Comparison of ENCODE assay signal across 8 mouse cellular contexts in the genomic region with DNA sequence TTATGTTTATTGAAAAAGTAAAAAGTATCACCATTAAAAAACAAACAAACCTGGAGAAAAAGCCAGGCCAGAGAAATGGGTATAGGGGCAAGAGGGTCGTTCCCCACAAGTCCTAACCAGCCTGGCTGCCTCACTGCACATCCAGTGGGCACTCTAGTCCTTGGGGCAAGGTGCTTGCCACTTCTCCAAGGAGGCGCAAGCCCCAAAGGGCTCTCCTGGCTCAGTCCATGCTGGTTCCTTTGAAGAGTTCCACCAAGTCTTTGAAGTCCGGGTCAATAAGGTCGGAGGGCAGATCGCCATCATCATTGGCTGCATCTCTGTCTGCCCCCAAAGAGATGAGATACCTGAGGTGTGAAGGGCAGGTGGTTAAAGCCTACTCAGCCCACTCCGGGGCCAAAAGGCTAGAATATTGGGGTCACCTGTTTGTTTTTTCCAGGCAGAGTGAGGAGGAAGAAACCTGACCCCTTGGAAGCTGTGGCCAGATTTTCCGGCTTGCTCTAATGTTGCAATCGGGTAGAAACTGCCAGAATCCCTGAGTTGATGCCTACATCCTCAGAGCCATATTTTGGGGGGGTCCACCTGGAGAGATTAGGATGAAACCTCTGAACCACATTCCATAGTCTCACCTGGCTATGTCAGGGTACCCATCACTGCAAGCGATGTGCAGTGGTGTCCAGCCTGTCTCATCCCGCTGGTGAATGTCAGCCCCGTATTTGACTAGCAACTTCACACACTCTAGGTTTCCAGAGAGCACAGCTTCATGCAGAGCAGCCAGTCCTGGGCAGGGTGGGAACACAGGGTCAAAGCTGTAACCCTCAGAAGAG. TPM values are rescaled to one million over a fixed set of nuclear protein-coding genes. Genes with fewer than 3 reads are reported as not detected.
A peak's percentile ranks its signal among the peaks of the same experiment; 100 is the strongest.
DNase-seq lines count a peak whose midpoint lies in the region; ATAC-seq and TF ChIP-seq lines count a peak whose summit lies in the region.
"Had no signal": no experiment of that assay in that cellular context is flagged by ENCODE, and none has a peak within 500 bp of the region (broad histone marks: within the 10 kb centered on the region; RNA-seq: fewer than 3 reads in every experiment).

No protein-coding gene starts in this region.

- no peak for TF ChIP-seq CTCF in lung, embryonic 14.5 days (IDR thresholded peaks at IDR 0.05; ENCODE audit: low read depth)

- no peaks in the 10 kb centered on the region for H3K27me3 ChIP-seq in lung, embryonic 14.5 days (ENCODE audit: insufficient read depth, low read length)
- no peaks in the 10 kb centered on the region for H3K27me3 ChIP-seq in embryonic facial prominence, embryonic 15.5 days
- H3K27me3 ChIP-seq in intestine, embryonic 15.5 days (replicated peaks): no peaks in the 10 kb centered on the region
- no peaks in the 10 kb centered on the region for H3K27me3 ChIP-seq in neural tube, embryonic 12.5 days (replicated peaks)

- peak overlapping the region; percentile 98 for H3K4me3 ChIP-seq in lung, embryonic 14.5 days (ENCODE audit: low read depth, low read length)
- peak overlapping the region; percentile 92 for H3K4me3 ChIP-seq in embryonic facial prominence, embryonic 15.5 days (replicated peaks)
- H3K4me3 ChIP-seq in intestine, embryonic 15.5 days (replicated peaks): peak overlapping the region; percentile 90
- H3K4me3 ChIP-seq in neural tube, embryonic 12.5 days: peak overlapping the region; percentile 88

- WGBS in lung, embryonic 14.5 days: 59% methylated on average over 11 of the region's 11 CpGs
- WGBS in embryonic facial prominence, embryonic 15.5 days: 62% methylated on average over 11 of the region's 11 CpGs
- 62% methylated on average over 11 of the region's 11 CpGs for WGBS in intestine, embryonic 15.5 days
- WGBS in neural tube, embryonic 12.5 days: 73% methylated on average over 11 of the region's 11 CpGs

- peaks cover 12% of the 10 kb centered on the region; the same call in 1 of the 2 replicates for H3K36me3 ChIP-seq in lung, embryonic 14.5 days (ENCODE audit: insufficient read depth)
- H3K36me3 ChIP-seq in embryonic facial prominence, embryonic 15.5 days: 0 out of 2 replicates have a peak, but pooled peaks cover 3% of the 10 kb centered on the region
- H3K36me3 ChIP-seq in intestine, embryonic 15.5 days: no peaks in the 10 kb centered on the region
- 0 out of 2 replicates have a peak, but pooled peaks cover 3% of the 10 kb centered on the region for H3K36me3 ChIP-seq in neural tube, embryonic 12.5 days

- H3K4me1 ChIP-seq in lung, embryonic 14.5 days (ENCODE audit: insufficient read depth): peaks cover 14% of the 10 kb centered on the region
- peaks cover 31% of the 10 kb centered on the region for H3K4me1 ChIP-seq in embryonic facial prominence, embryonic 15.5 days
- peaks cover 26% of the 10 kb centered on the region for H3K4me1 ChIP-seq in intestine, embryonic 15.5 days (replicated peaks)
- H3K4me1 ChIP-seq in neural tube, embryonic 12.5 days: peaks cover 26% of the 10 kb centered on the region

- H3K4me2 ChIP-seq in lung, embryonic 14.5 days: peak overlapping the region; percentile 96
- peak overlapping the region; percentile 77 for H3K4me2 ChIP-seq in embryonic facial prominence, embryonic 15.5 days (replicated peaks)
- peak overlapping the region; percentile 80 for H3K4me2 ChIP-seq in intestine, embryonic 15.5 days (replicated peaks)
- peak overlapping the region; percentile 96 for H3K4me2 ChIP-seq in neural tube, embryonic 12.5 days (replicated peaks)

- H3K27ac ChIP-seq in lung, embryonic 14.5 days (ENCODE audit: low read depth): peak overlapping the region; percentile 96; the same call in 1 of the 2 replicates
- peak overlapping the region; percentile 93 for H3K27ac ChIP-seq in embryonic facial prominence, embryonic 15.5 days (replicated peaks)
- H3K27ac ChIP-seq in intestine, embryonic 15.5 days: peak overlapping the region; percentile 65; the same call in 1 of the 2 replicates
- peak overlapping the region; percentile 37; the same call in 1 of the 2 replicates for H3K27ac ChIP-seq in neural tube, embryonic 12.5 days

- peak overlapping the region; percentile 95 for H3K9ac ChIP-seq in lung, embryonic 14.5 days
- peak overlapping the region; percentile 99 for H3K9ac ChIP-seq in embryonic facial prominence, embryonic 15.5 days
- peak overlapping the region; percentile 60 for H3K9ac ChIP-seq in intestine, embryonic 15.5 days
- peak overlapping the region; percentile 98 for H3K9ac ChIP-seq in neural tube, embryonic 12.5 days

- no peak for DNase-seq in lung, embryonic 14.5 days
- no peak for DNase-seq in lung, postnatal 25 days (ENCODE audit: low spot score)
- DNase-seq in frontal cortex, postnatal 25 days (ENCODE audit: low spot score in 2 of 2): no peak
- DNase-seq in layer of hippocampus, postnatal 25 days (ENCODE audit: extremely low spot score in 1 of 2, low spot score in 1 of 2): no peak

- ATAC-seq in lung, embryonic 14.5 days (ENCODE audit: insufficient read depth): peak; percentile 22; the same call in 1 of the 2 replicates
- no peak for ATAC-seq in embryonic facial prominence, embryonic 15.5 days (ENCODE audit: insufficient number of reproducible peaks, low FRiP score, low TSS enrichment, low read depth)
- ATAC-seq in intestine, embryonic 15.5 days: no peak
- ATAC-seq in neural tube, embryonic 12.5 days (ENCODE audit: low FRiP score, low read depth): peak; percentile 66; the same call in 1 of the 2 replicates

- no peaks in the 10 kb centered on the region for H3K9me3 ChIP-seq in lung, embryonic 14.5 days (ENCODE audit: low read depth, low read length)
- no peaks in the 10 kb centered on the region for H3K9me3 ChIP-seq in embryonic facial prominence, embryonic 15.5 days (replicated peaks)
- H3K9me3 ChIP-seq in intestine, embryonic 15.5 days: no peaks in the 10 kb centered on the region
- H3K9me3 ChIP-seq in neural tube, embryonic 12.5 days: no peaks in the 10 kb centered on the region

RNA-seq across cellular contexts. Expression of a gene that starts 0.7 kb away (rescaled TPM):
- 226 and 229 TPM in 2 replicates for polyA plus RNA-seq in lung, embryonic 14.5 days (2014; fragmentation: Nextera tagmentation; extraction: Ambion mirVana)
- polyA plus RNA-seq in embryonic facial prominence, embryonic 15.5 days (2015; fragmentation: Nextera tagmentation; extraction: Ambion mirVana): 235 and 237 TPM in 2 replicates
- polyA plus RNA-seq in intestine, embryonic 15.5 days (2015; fragmentation: Nextera tagmentation; extraction: Ambion mirVana): 135 and 142 TPM in 2 replicates
- 234 and 239 TPM in 2 replicates for polyA plus RNA-seq in neural tube, embryonic 12.5 days (2016; fragmentation: Nextera tagmentation; extraction: Ambion mirVana)
- total RNA-seq in layer of hippocampus, postnatal 25 days (2021): 10 to 100 TPM; 86.1 to 86.5 TPM

RNA-seq across cellular contexts. Expression of a gene that starts 0.7 kb away (rescaled TPM):
- not detected in 2 replicates for polyA plus RNA-seq in lung, embryonic 14.5 days (2014; fragmentation: Nextera tagmentation; extraction: Ambion mirVana)
- polyA plus RNA-seq in embryonic facial prominence, embryonic 15.5 days (2015; fragmentation: Nextera tagmentation; extraction: Ambion mirVana): 1.8 and 2.3 TPM in 2 replicates
- not detected in 2 replicates for polyA plus RNA-seq in intestine, embryonic 15.5 days (2015; fragmentation: Nextera tagmentation; extraction: Ambion mirVana)
- not detected in 2 replicates for polyA plus RNA-seq in neural tube, embryonic 12.5 days (2016; fragmentation: Nextera tagmentation; extraction: Ambion mirVana)
- total RNA-seq in layer of hippocampus, postnatal 25 days (2021): not detected
- total RNA-seq: common myeloid progenitor, adult 5-6 weeks had no signal

RNA-seq across cellular contexts. Expression of a gene that starts 19.7 kb away (rescaled TPM):
- 0.59 and 1.4 TPM in 2 replicates for polyA plus RNA-seq in lung, embryonic 14.5 days (2014; fragmentation: Nextera tagmentation; extraction: Ambion mirVana)
- polyA plus RNA-seq in embryonic facial prominence, embryonic 15.5 days (2015; fragmentation: Nextera tagmentation; extraction: Ambion mirVana): 0.60 TPM in 2 replicates
- polyA plus RNA-seq in intestine, embryonic 15.5 days (2015; fragmentation: Nextera tagmentation; extraction: Ambion mirVana): 0.58 and 0.67 TPM in 2 replicates
- 0.13 and 0.22 TPM in 2 replicates for polyA plus RNA-seq in neural tube, embryonic 12.5 days (2016; fragmentation: Nextera tagmentation; extraction: Ambion mirVana)
- total RNA-seq in layer of hippocampus, postnatal 25 days (2021): under 1 TPM; 0.15 to 0.19 TPM
- total RNA-seq: common myeloid progenitor, adult 5-6 weeks had no signal

RNA-seq across cellular contexts. Expression of a gene that starts 22.9 kb away (rescaled TPM):
- polyA plus RNA-seq in lung, embryonic 14.5 days (2014; fragmentation: Nextera tagmentation; extraction: Ambion mirVana): 872 and 897 TPM in 2 replicates
- polyA plus RNA-seq in embryonic facial prominence, embryonic 15.5 days (2015; fragmentation: Nextera tagmentation; extraction: Ambion mirVana): 831 and 838 TPM in 2 replicates
- 992 and 1,107 TPM in 2 replicates for polyA plus RNA-seq in intestine, embryonic 15.5 days (2015; fragmentation: Nextera tagmentation; extraction: Ambion mirVana)
- polyA plus RNA-seq in neural tube, embryonic 12.5 days (2016; fragmentation: Nextera tagmentation; extraction: Ambion mirVana): 425 and 451 TPM in 2 replicates
- 100 to 1,000 TPM; 127 to 136 TPM for total RNA-seq in layer of hippocampus, postnatal 25 days (2021)

RNA-seq across cellular contexts. Expression of a gene that starts 31.2 kb away (rescaled TPM):
- 717 and 734 TPM in 2 replicates for polyA plus RNA-seq in lung, embryonic 14.5 days (2014; fragmentation: Nextera tagmentation; extraction: Ambion mirVana)
- 593 and 594 TPM in 2 replicates for polyA plus RNA-seq in embryonic facial prominence, embryonic 15.5 days (2015; fragmentation: Nextera tagmentation; extraction: Ambion mirVana)
- polyA plus RNA-seq in intestine, embryonic 15.5 days (2015; fragmentation: Nextera tagmentation; extraction: Ambion mirVana): 559 and 611 TPM in 2 replicates
- polyA plus RNA-seq in neural tube, embryonic 12.5 days (2016; fragmentation: Nextera tagmentation; extraction: Ambion mirVana): 582 and 606 TPM in 2 replicates
- 100 to 1,000 TPM; 306 to 324 TPM for total RNA-seq in layer of hippocampus, postnatal 25 days (2021)

Comparison
In these comparisons a context has a peak if more than half of its experiments do, and no peak if none do; other contexts are left out.
1. ATAC-seq: peak in lung, embryonic 14.5 days (single experiment) and neural tube, embryonic 12.5 days (single experiment); none in embryonic facial prominence, embryonic 15.5 days (single experiment) and intestine, embryonic 15.5 days (single experiment).
2. H3K27ac ChIP-seq: peak in every context shown above with its lines; median percentile 96 in lung, embryonic 14.5 days; 93 in embryonic facial prominence, embryonic 15.5 days; 65 in intestine, embryonic 15.5 days; 37 in neural tube, embryonic 12.5 days.
3. Peak in every context shown above with its lines, with median percentiles within 50 percentile points of each other: H3K4me2 ChIP-seq, H3K4me3 ChIP-seq and H3K9ac ChIP-seq.